ENCODE assay signal across 20 mouse cellular contexts in the genomic region with DNA sequence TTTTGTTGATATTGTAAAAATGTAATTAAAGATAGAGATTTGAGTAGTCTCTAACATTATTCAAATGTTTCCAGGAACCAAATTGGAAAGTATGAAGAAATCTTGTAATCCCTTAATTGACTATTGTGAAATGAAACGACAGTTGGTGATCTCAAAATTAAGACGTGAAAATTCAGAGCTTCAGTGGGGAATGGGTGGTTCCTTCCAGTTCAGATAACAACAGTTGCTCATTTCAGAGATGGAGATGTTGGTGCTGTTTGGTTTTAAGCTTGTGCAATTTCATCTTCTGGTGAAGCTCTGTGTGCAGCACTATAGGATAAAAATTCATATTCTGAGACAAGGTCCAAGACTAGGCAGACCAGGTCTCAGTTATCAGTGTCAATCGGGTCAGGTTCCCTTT. TPM values are rescaled to one million over a fixed set of nuclear protein-coding genes. Genes with fewer than 3 reads are reported as not detected.
DNase-seq lines count a peak whose midpoint lies in the region; ATAC-seq lines count a peak whose summit lies in the region.
"Had no signal": no experiment of that assay in that cellular context is flagged by ENCODE, and none has a peak within 500 bp of the region (broad histone marks: within the 10 kb centered on the region; RNA-seq: fewer than 3 reads in every experiment).

No protein-coding gene starts in this region.

- peak; percentile 31; the same call in 1 of the 2 replicates for ATAC-seq in common myeloid progenitor, adult 5-6 weeks (replicated peaks; ENCODE audit: low read depth, poor library complexity, severe bottlenecking)
- ATAC-seq in granulocyte monocyte progenitor cell, adult 5-6 weeks (replicated peaks; ENCODE audit: poor library complexity, severe bottlenecking), result peak; percentile 83
- ATAC-seq in megakaryocyte progenitor cell, adult 5-6 weeks (replicated peaks; ENCODE audit: poor library complexity), result peak; percentile 73
- ATAC-seq: forebrain, embryonic 13.5 days; forebrain, embryonic 15.5 days; forebrain, postnatal 0 days had no signal

- DNase-seq in yolk sac, embryonic 10.5 days (ENCODE audit: low spot score), result no peak
- no peak for DNase-seq in thymus, postnatal 25 days
- DNase-seq: adrenal gland, adult 2 months; adrenal gland, postnatal 10 days; adrenal gland, postnatal 25 days; cerebellum, adult 11 months; cerebellum, adult 18-20 months; cerebellum, adult 8-10 months; cerebellum, adult 9-11 months; cerebellum, postnatal 14 days; cerebellum, postnatal 36 days; forebrain, postnatal 0 days had no signal

RNA-seq across cellular contexts. Expression of gene Tctex1d1, which starts 6.3 kb away (rescaled TPM):
- total RNA-seq in common myeloid progenitor, adult 5-6 weeks (2017), result 1.6 and 2.1 TPM in 2 replicates
- 9.4 and 25.4 TPM in 2 replicates for total RNA-seq in granulocyte monocyte progenitor cell, adult 5-6 weeks (2014; fragmentation: Nextera tagmentation)
- 22.0 and 28.2 TPM in 2 replicates for total RNA-seq in granulocyte monocyte progenitor cell, adult 5-6 weeks (2017)
- total RNA-seq in megakaryocyte progenitor cell, adult 5-6 weeks (2015), result 16.7 and 17.0 TPM in 2 replicates
- total RNA-seq in megakaryocyte progenitor cell, adult 5-6 weeks (2017), result 10.2 and 15.9 TPM in 2 replicates
- total RNA-seq: adrenal gland, adult 2 months; adrenal gland, postnatal 10 days; adrenal gland, postnatal 25 days; adrenal gland, postnatal 4 days; ES-E14; MEL had no signal

RNA-seq across cellular contexts. Expression of gene Insl5, which starts 54.6 kb away (rescaled TPM):
- total RNA-seq in common myeloid progenitor, adult 5-6 weeks (2017), result not detected in 2 replicates
- not detected in 2 replicates for total RNA-seq in granulocyte monocyte progenitor cell, adult 5-6 weeks (2014; fragmentation: Nextera tagmentation)
- total RNA-seq in granulocyte monocyte progenitor cell, adult 5-6 weeks (2017), result not detected in 2 replicates
- not detected in 2 replicates for total RNA-seq in megakaryocyte progenitor cell, adult 5-6 weeks (2015)
- total RNA-seq in megakaryocyte progenitor cell, adult 5-6 weeks (2017), result not detected in 2 replicates
- total RNA-seq: adrenal gland, adult 2 months; adrenal gland, postnatal 10 days; adrenal gland, postnatal 25 days; adrenal gland, postnatal 4 days; ES-E14; MEL had no signal

Comparison
In these comparisons a context has a peak if more than half of its experiments do, and no peak if none do; other contexts are left out.
1. ATAC-seq: peak in every context shown above with its lines; median percentile 83 in granulocyte monocyte progenitor cell, adult 5-6 weeks; 73 in megakaryocyte progenitor cell, adult 5-6 weeks; 31 in common myeloid progenitor, adult 5-6 weeks.